Mouse (Mus musculus) left cerebral cortex, adult 11 months (tissue): ENCODE measurements around the gene Teddm2.

Source experiments
- DNase-seq: peaks from one replicate; pipeline ENCODE4 v3.0.0; 2022; ENCODE audit warnings: low spot score

The Teddm2 gene

DNA sequence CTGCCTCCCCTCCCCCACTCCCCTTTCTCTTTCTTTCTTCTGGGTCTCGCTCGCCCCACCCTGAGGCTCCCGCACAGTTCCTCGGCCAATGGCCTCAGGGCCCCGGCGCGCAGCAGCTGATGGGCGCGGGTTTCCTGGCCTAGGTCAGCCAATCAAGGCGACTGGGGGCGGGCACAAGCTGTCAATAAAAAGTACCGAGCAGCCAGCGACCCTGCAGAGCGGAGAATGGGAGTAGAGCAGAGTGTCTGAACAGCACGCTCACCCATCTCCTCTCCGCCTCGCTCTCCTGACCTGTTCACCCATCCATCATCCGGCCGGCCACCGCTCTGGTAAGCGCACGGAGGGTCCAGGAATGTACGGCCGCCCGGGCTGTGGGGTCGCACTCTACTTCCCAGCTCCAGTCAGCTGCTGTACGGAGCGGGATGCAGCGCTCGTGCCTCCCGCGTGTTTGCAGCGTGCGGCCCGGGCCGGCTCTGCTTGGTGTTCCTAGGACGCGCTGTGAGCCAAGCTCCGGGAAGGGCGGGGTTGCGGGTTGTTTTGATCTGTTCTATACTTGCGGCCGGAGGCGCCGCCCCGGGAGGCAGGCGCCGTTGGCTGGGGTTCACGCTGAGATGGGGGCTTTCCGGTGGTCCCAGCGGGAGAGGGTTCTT lies at the start of gene Teddm2, which contains the start of gene Glul:
Gene Teddm2, minus strand, starts transcription at position 498 of the 650 bp plus-strand sequence.
Gene Glul, plus strand, starts transcription at position 214 of the 650 bp plus-strand sequence.
- DNase-seq: peak; percentile 93

DNA sequence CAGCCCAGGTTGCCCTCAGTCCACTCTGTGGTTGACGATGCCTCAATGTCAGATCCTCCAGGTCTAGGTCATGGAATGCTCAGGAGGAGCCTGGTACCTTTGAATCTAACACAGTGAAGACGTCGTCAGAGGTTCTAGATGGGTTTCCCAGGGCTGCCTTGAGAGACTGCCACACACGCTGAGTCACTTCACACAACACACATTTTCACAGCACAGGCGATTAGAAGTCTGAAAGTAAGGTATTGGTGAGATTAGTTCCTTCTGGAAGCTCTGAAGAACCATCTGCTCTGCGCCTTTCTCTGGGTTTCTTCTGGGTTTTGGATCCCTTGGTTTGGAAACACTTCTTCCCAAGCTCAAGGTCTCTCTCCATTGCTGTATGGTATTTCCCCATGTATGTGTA lies 47.8 kb upstream of the Teddm2 start:
- DNase-seq: no peak

- DNase-seq: no peak
Observed at GRCm38 (mm10) chr1:153946971-153947370, 46.9 kb upstream of the Teddm2 start.

DNA sequence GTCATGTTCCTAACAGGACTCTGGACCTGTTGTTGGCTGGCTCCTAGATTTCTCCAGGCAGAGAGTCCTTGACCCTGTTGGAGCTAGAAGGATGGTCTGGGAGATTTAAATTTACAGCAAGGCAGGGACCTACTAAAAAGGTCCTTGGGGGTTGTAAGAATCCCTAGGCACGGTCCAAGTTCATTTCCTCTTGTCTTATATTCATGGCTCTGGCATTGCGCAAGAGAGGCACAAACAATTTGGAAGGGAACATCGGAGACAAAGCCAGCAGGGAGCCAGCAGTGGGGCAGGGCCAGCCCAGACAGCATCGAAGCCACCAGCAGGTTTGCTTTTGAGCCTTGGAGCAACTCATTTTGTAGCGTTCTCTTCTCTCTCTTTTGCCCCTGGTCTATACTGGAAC lies 45.2 kb upstream of the Teddm2 start:
- DNase-seq: no peak

DNA sequence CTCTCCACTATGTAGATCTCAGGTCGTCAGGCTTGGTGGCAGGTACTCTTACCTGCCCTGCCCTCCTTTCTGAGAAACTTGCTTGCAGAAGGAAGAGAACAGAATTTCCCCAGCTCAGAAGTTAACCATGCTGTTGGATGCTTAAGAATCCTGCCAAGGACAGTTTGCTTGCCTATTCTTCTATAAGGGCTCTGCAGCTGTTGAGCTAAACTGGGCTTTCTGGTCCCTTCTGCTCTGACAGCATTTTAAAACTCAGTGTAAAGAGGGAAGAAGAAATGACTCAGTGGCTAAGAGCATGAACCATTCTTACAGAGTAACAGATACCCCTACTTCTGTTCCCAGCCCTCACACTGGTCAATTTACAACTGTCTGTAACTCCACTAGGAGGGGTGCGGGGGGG lies 41.0 kb upstream of the Teddm2 start:
- no peak for DNase-seq

DNA sequence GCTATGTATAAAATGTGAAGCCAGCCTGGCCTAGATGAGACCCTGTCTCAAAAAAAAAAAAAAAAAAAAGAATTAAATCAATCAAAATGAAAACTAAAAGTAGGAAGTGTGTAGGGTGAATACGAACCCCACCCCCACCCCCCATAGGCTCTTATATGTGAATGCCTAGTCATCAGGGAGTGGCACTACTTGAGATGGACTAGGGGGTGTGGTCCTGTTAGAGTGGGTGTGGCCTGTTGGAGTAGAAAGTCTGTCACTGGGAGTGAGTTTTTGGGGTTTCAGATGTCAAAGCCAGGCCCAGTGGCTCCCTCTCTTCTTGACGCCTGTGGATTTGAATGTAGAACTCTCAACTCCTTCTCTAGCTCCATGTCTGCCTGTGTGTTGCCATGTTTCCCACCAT lies 37.0 kb upstream of the Teddm2 start:
- no peak for DNase-seq

DNA sequence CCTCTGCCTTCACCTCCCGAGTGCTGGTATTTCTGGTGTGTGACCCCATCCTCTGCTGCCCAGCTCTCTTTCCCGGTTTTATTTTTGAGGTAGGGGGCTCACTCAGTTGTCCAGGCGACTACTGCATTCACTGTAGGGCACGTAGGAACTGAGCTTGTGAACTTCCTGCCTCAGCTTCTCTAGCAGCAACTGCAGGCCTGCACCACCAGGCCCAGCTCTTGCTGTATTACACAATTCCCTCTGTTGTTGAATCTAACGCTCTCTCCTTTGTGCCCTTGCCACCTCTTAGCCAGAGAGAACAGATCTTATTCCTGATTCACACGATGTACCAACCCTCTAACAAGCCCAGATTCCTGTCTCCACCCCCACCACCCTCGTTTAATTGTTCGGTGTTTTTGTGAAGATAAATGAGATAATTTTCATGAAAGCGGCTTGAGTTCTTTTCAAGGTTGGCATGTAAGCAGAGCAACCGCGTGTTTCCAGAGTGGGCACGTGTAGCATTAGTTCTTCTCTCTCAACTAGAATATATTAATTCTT lies 35.9 kb upstream of the Teddm2 start:
- DNase-seq: no peak

GRCm38 (mm10) chr1:153933772-153934171 lies 33.7 kb upstream of the Teddm2 start:
- no peak for DNase-seq

DNA sequence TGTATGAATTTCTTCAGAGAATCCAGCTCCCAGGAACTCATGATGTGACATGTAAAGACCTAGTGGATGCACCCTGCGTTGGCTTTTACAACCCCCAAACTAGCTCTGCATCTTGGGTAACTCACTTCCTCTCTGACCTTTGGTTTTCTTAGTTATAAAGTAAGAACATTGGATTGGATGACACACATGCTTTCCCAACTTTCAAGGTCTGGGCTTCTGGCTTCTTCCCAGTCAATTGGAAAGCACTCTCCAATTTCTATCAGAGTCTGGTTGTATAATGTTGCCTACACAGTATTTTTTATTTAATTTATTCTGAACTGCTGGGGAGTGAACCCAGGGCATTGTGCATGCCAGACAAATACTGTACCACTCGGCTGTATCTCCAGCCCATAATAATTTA lies 30.4 kb upstream of the Teddm2 start:
- no peak for DNase-seq

- no peak for DNase-seq
Observed at GRCm38 (mm10) chr1:153924395-153925385, 24.7 kb upstream of the Teddm2 start.

GRCm38 (mm10) chr1:153922571-153923021 lies 22.6 kb upstream of the Teddm2 start:
- DNase-seq: no peak

DNA sequence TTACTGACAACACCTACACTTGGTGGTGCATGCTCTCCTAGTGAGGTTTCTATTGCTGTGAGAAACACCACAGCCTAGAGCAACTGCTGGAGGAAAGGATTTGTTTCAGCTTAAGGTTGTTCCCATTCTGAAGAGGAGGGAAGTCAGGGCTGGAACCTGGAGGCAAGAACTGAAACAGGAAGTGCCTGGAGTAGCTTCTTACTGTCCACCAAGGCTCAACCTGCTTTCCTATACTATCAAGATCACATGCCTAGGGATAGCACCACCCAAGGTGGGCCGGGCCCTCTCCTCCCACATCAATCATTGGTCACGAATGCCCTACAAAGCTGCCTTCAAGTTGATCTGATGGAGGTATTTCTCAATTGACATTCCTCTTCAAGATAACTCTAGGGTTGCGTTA lies 21.6 kb upstream of the Teddm2 start:
- DNase-seq: no peak

DNA sequence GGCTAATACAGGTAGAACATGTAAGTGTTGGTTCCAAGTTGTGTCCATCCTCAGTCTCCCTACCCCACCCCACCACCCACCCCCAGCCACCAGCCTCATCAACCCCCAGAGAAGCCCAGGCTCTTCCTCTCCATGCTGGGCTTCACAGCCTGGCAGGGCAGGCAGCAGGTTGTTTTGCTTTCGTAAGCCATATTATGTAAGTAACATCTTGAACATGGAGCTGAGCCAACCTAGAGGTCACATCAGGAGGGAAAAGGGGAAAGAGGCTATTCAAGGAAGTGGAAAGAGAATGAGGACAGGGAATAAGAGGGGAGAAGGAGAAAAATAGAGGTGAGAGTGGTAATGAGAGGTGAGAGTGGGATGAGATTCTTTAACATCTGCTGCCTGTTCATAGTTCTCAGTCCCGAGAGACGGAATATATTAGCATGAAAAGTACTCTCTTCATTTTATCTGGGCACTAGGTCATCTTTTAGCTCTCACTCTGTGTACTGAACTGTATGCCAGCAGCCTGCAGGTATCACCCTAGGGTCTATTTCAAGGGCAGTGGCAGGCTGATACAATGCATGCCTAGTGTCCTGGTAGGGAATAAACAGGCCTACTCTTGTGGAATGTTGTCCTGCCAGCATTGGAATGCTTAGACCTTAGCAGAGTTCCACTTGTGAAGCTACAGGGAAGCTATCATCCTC lies 18.6 kb upstream of the Teddm2 start:
- DNase-seq: no peak

DNA sequence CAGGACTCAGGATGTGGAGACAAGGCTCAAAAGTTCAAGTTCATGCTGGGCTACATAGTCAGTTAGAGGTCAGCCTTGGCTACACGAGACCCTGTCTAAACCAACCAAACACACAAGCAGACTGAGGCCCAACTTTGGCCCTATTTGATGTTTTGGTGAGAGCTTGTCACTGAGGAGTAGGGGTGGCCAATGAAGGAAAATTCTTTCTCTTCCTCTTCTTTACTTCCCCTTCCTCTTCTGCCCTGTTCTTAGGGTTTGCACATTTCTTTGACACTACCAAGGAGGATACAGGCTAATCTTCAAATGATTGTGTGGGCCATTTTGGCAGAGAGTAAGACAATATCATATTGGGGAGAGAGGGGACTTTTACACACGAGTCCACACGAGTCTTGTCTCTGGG lies 13.8 kb upstream of the Teddm2 start:
- no peak for DNase-seq

DNA sequence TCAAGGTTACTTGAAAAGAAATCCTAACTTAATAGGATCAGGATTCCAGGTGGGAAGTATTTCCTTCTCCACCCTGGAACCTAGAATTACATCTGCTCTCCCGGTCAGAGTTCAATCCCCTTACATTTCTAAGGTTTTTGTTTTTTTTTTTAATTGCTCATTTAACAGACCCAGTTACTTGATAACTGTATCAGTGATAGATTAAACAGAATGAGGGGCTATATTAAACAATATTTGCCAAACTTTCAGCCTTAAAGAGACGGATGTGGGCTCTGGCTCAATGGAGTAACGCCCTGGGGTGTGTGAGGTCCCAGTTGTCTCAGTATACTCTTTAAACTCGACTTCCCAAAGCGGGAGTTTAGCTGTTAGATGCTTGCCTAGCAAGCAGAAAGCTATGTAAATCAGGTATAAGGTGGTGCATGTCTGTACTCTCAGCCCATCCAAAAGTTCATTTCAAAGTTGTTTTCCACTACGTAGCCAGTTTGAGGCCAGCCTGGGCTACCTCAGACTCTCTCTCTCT lies 11.3 kb upstream of the Teddm2 start:
- no peak for DNase-seq

DNA sequence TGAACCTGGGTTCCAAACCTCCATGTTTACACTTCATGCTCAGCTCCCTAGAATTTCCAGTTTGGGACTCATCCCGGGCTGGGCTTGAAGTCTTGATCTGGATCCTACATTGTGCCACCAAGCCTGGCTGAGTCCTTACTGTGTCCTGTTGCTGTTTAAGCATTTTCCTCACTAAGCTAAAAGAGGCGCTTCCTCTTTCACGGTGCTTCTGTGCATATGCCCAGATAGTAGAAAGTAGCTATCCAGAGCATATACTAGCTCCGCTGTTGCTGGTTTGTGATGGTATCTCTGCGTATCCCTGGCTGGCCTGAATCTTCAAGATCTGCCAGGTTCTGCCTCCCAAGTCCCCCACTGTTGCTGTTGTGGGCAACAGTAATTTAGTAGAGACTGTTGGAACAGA lies 10.4 kb upstream of the Teddm2 start:
- DNase-seq: no peak

- DNase-seq: no peak
Observed at GRCm38 (mm10) chr1:153909963-153910291, 9.9 kb upstream of the Teddm2 start.

DNA sequence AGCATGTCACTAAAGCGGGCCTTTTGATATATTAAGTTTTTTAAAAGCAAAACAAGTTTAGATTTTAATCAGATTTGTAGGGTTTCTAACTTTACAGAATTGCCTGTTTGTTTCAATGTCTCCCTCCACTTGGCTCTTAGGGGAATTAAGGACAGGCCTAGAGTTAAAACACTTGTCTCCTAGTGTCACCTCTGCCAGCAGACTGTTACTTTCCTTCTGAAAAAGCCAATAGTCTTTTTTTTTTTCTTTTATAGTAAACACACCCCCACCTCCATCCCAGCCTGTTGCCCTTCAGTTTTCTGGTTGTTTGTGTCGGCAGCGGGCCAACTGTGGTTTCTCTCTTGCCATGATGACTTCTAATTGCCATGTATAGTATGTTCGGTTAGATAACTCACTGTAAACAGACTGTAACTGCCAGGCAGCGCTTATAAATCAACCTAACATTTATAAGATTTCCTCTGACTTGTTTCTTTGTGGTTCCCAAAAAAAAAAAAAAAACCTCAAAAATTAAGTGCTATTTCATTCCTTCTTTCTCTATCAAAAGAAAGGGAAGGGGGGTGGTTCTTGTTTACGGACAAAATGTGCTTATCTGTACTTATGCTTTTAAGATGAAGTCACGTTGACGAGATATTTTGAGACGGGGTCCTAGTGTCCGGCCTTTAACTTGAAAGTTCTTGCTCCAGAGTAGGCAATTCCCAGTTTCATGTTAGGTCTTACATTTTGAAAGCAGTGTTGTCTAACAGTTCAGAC lies 9.4 kb upstream of the Teddm2 start:
- DNase-seq: no peak

DNA sequence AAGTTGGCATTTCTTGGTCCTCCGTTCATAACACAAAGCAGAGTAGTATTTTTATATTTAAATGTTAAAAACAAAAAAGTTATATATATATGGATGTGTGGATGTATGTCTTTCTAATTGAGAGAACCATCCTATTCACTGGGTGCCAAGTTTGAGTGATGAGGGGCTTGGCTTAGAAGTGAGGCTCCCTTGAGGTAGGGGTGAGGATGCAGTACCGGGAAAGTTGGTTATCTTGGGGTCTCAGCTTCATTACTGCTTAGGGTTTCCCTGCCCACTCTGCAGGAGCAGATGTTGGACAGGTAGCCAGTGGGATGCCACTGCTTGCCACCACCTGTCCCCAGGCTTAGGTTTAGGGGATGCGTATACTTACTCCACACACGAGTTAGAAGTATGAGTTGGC lies 8.7 kb upstream of the Teddm2 start:
- DNase-seq: no peak

DNA sequence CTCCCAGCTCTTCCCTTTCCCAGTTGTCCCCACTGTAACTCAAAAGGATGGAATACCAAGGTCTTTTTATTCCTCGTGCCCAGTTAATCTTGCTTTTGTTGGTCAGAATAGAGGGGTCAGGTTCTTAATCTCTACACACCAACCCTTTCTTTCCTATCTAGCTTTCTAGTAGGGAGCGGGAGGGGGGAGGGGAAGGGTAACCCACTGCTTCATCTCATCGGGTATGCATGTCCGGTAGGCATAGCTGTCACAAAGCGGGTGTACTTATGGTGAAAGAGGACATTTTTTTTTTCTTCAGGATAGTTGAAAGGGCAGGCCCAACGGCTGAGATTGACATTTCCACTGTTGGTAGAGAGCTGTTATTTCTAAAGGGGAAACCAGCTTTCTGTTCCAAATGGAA lies 8.2 kb upstream of the Teddm2 start:
- no peak for DNase-seq

DNA sequence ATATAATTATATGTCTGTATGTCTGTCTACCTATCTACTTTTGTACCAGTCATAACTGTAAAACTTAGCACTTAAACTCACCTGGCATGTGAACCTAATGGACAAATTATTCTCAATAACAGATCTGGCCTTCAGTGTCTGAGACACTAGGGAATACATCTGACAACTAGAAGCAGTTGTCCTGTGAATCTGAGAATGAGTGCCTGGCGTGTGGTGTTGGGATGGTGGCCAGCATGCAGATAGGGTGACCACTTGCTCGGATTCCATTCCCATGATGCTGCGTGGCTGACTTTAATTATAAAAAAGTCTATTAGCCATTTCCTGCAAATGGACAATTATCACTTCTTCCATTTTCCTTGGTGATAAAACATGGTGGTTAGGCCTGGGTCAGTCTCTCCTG lies 5.9 kb upstream of the Teddm2 start:
- DNase-seq: no peak

GRCm38 (mm10) chr1:153904236-153904635 lies 4.2 kb upstream of the Teddm2 start:
- DNase-seq: no peak
